Mouse (Mus musculus): ENCODE data around the gene St3gal2.
A peak's percentile ranks its signal among the peaks of the same experiment; 100 is the strongest.
"Not testable (repeated sequence)": the region's sequence is repeated elsewhere in the genome, so short reads cannot be mapped to it uniquely, and the experiment has no call there.

The St3gal2 gene

GRCm38 (mm10) chr8:110954776-110955175 is 35.1 kb downstream of the St3gal2 start:
- no peak for DNase-seq

- no peak for DNase-seq
Measured at GRCm38 (mm10) chr8:110956619-110957450, 37.1 kb downstream of the St3gal2 start.

GRCm38 (mm10) chr8:110957471-110957870 is 37.7 kb downstream of the St3gal2 start:
- DNase-seq: no peak

GRCm38 (mm10) chr8:110958135-110958534 is 38.4 kb downstream of the St3gal2 start:
- DNase-seq: no peak

GRCm38 (mm10) chr8:110958553-110958952 is 38.8 kb downstream of the St3gal2 start:
- not testable (repeated sequence) for DNase-seq

GRCm38 (mm10) chr8:110959071-110959780 is 39.5 kb downstream of the St3gal2 start:
- no peak for DNase-seq

GRCm38 (mm10) chr8:110959906-110960305 is 40.2 kb downstream of the St3gal2 start:
- DNase-seq: no peak

- no peak for DNase-seq
Measured at GRCm38 (mm10) chr8:110963051-110963450, 43.3 kb downstream of the St3gal2 start.

GRCm38 (mm10) chr8:110964666-110965065 is 44.9 kb downstream of the St3gal2 start:
- DNase-seq: no peak

- DNase-seq: peak; percentile 87 to 88
Measured at GRCm38 (mm10) chr8:110965594-110965993, 45.9 kb downstream of the St3gal2 start.

GRCm38 (mm10) chr8:110966586-110966985 is 46.9 kb downstream of the St3gal2 start:
- peak; percentile 45 to 49 for DNase-seq

- no peak for DNase-seq
Measured at GRCm38 (mm10) chr8:110967326-110967725, 47.6 kb downstream of the St3gal2 start.

- peak; percentile 93 to 95 for DNase-seq
Measured at GRCm38 (mm10) chr8:110969910-110970770, 50.4 kb downstream of the St3gal2 start.

- not testable (repeated sequence) for DNase-seq
Measured at GRCm38 (mm10) chr8:110976532-110976931, 56.8 kb downstream of the St3gal2 start.

GRCm38 (mm10) chr8:110977987-110978386 is 58.3 kb downstream of the St3gal2 start:
- not testable (repeated sequence) for DNase-seq

- DNase-seq: no peak
Measured at GRCm38 (mm10) chr8:110981304-110981703, 61.6 kb downstream of the St3gal2 start.

- DNase-seq: no peak
Measured at GRCm38 (mm10) chr8:110987805-110988744, 68.4 kb downstream of the St3gal2 start.

GRCm38 (mm10) chr8:110990017-110990416 is 70.3 kb downstream of the St3gal2 start:
- DNase-seq: no peak

- DNase-seq: no peak
Measured at GRCm38 (mm10) chr8:110996641-110997430, 77.1 kb downstream of the St3gal2 start.

- peak; percentile 90 to 91 for DNase-seq
Measured at GRCm38 (mm10) chr8:110997547-110998531, 78.1 kb downstream of the St3gal2 start, which contains the start of gene Ddx19a. Ddx19a (minus strand) TSS chr8:110997800.

All from lung, postnatal 4 days (tissue).